Mouse (Mus musculus) olfactory bulb, adult 2 months (tissue): ENCODE results near the gene F9. TPM values are rescaled to one million over a fixed set of nuclear protein-coding genes. Genes with fewer than 3 reads are reported as not detected.

Source experiments
- H3K27ac ChIP-seq: fragments of 200-500 bp; 2 replicates; pipeline ENCODE4 v1.5.1; 2012; ENCODE audit warnings: low read depth, low read length; ENCODE audit not compliant: insufficient read depth
- H3K4me1 ChIP-seq: fragments of 200-500 bp; 2 replicates; pipeline ENCODE4 v1.6.1; 2012; ENCODE audit warnings: low read length; ENCODE audit not compliant: control insufficient read depth, insufficient read depth
- H3K4me3 ChIP-seq: fragments of 200-500 bp; 2 replicates; pipeline ENCODE4 v1.5.1; 2012; ENCODE audit warnings: mild to moderate bottlenecking, low read depth, low read length, moderate library complexity; ENCODE audit not compliant: insufficient read depth
- CTCF ChIP-seq: fragments of 200-500 bp; IDR thresholded peaks from 2 replicates; pipeline ENCODE4 v1.5.1; 2012; ENCODE audit warnings: low read depth, mild to moderate bottlenecking, low read length, moderate library complexity; ENCODE audit not compliant: insufficient read depth
- POLR2A ChIP-seq: fragments of 200-500 bp; IDR thresholded peaks from 2 replicates; pipeline ENCODE4 v1.6.1; 2012; ENCODE audit warnings: mild to moderate bottlenecking, low read depth, low read length, moderate library complexity; ENCODE audit not compliant: insufficient read depth
- WGBS: fragments of 180-500 bp; shearing (Covaris S2); methylation state at CpG from one replicate; pipeline ENCODE4 v1.1.7; 2018; 5-methylcytosine and 5-hydroxymethylcytosine counted together
- polyA plus RNA-seq: library from polyadenylated mRNA; stranded (reverse); fragments of >200 nt; gene quantifications from 2 replicates; pipeline ENCODE4 v1.2.4, GENCODE M21; 2012; ENCODE audit warnings: low replicate concordance; ENCODE audit not compliant: missing spikeins, insufficient read depth, insufficient read length

Gene F9
- polyA plus RNA-seq, 1 experiment, result not detected

- no peak overlapping the region for H3K4me3 ChIP-seq
- TF ChIP-seq CTCF (no peak), POLR2A (no peak)
- WGBS, result 94% methylated on average over 1 of the region's 1 CpGs
- H3K27ac ChIP-seq, result no peak overlapping the region
- H3K4me1 ChIP-seq, result no peaks in the 10 kb centered on the region
These were observed 55.5 kb downstream of the F9 start for GRCm38 (mm10) chrX:60054745-60055144.

GRCm38 (mm10) chrX:60055185-60055584 lies 55.9 kb downstream of the F9 start:
- Histone ChIP-seq H3K27ac (no peak overlapping the region), H3K4me1 (no peaks in the 10 kb centered on the region), H3K4me3 (no peak overlapping the region)
- 91% methylated on average over 9 of the region's 9 CpGs for WGBS
- TF ChIP-seq CTCF (no peak), POLR2A (no peak)

DNA sequence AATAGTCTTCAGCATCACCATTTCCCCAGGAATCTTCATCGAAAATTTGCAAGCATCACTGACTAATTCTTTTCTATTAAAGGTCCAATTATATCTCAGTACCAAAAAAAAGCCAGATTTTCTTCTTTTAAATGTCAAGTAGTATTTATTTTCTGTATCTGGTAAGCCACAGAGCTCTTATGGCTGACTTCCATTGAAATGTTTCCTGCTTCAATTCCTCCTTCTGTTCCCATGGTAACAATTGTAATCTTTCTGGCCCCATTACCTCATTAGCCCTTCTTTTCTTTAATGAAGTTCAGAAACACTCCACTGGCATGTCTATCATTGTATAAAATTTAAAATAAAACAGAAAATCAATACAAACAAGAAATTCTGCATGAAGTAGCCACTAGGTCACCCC lies 76.1 kb downstream of the F9 start:
- no peaks in the 10 kb centered on the region for H3K4me1 ChIP-seq
- WGBS, result 31% methylated on average over 1 of the region's 1 CpGs

More for the DNA sequence above, 76.1 kb downstream of the F9 start:
- no peak overlapping the region for H3K27ac ChIP-seq
- no peak overlapping the region for H3K4me3 ChIP-seq
- no peak for TF ChIP-seq CTCF
- no peak for TF ChIP-seq POLR2A

Other genes starting within 250 kb of the F9 start
- not detected in 2 replicates for gene Mcf2, start 179.6 kb downstream of the F9 start, polyA plus RNA-seq